Mouse (Mus musculus) v-Abl transformed pro-B cells (cell line): ENCODE results near the gene Slc17a6.
"Not testable (repeated sequence)": the region's sequence is repeated elsewhere in the genome, so short reads cannot be mapped to it uniquely, and the experiment has no call there.

Source experiments
- in situ Hi-C, 2 experiments: fragments of 400-800 bp; cut with MboI; formaldehyde crosslinking; loops; one replicate each; pipeline ENCODE4 v1.15.1; 2025; ENCODE audit not compliant: unreplicated experiment in 2 of 2

Gene Slc17a6

GRCm38 (mm10) chr7:51633230-51633844 lies 11.5 kb downstream of the Slc17a6 start:
- in situ Hi-C loops: no loop called here

GRCm38 (mm10) chr7:51657152-51657551 lies 35.3 kb downstream of the Slc17a6 start:
- in situ Hi-C loops: no loop called here

GRCm38 (mm10) chr7:51662441-51662840 lies 40.6 kb downstream of the Slc17a6 start:
- in situ Hi-C loops: no loop called here

DNA sequence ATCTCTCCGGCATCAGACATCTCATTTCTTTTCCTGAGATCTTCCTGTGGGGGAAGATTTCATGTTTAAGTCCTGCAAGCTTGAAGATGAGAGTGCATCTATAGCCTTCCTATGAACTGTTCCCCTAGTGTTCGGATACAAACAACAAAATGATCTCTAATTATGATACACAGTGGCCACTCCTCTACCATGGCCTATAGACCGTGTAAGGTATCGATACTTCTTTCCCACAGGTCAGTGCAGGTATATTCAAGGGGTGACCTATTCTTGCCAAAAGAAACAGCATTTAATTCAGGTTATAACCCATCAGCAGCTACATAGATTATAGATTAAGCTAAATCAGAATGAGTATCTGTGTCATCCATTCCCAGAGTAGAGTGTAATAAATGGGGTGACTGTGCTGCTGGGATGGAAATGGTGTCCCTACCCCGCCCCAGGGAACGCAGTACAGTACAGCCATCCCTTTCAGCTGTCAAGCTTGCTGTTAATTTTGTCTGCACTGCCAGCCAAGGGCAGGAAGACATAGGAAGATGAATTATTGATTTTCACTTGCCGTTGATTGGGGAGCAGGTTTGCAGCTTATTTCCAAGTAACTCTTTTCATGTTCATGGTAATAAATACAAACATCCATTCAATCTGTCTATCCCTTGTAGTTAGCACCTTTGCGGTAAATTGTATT lies 71.9 kb downstream of the Slc17a6 start:
- in situ Hi-C loops: no loop called here

GRCm38 (mm10) chr7:51694452-51694851 lies 72.6 kb downstream of the Slc17a6 start:
- in situ Hi-C loops: no loop called here

GRCm38 (mm10) chr7:51709508-51709907 lies 87.7 kb downstream of the Slc17a6 start:
- in situ Hi-C loops: no loop called here

GRCm38 (mm10) chr7:51710346-51710745 lies 88.5 kb downstream of the Slc17a6 start:
- in situ Hi-C loops: not testable (repeated sequence)

GRCm38 (mm10) chr7:51715771-51716170 lies 94.0 kb downstream of the Slc17a6 start:
- in situ Hi-C loops: no loop called here
